In genomic region chr13:45722885-45723284, GRCm38 (mm10) we compare ENCODE assay signal across 21 mouse cellular contexts.
DNase-seq lines count a peak whose midpoint lies in the region; ATAC-seq and TF ChIP-seq lines count a peak whose summit lies in the region.
"Had no signal": no experiment of that assay in that cellular context is flagged by ENCODE, and none has a peak within 500 bp of the region (broad histone marks: within the 10 kb centered on the region; RNA-seq: fewer than 3 reads in every experiment).

No protein-coding gene starts in this region.

- H3K27ac ChIP-seq in left cerebral cortex, adult 2 months, result peak overlapping the region; percentile 59

- no peak overlapping the region for H3K4me3 ChIP-seq in left cerebral cortex, adult 2 months

- no peak for TF ChIP-seq CTCF in left cerebral cortex, adult 2 months (IDR thresholded peaks at IDR 0.05)

- DNase-seq in frontal cortex, postnatal 10 days (ENCODE audit: low spot score in 2 of 2), result no peak
- DNase-seq in heart, adult 11 months, result peak; percentile 42
- no peak for DNase-seq in heart, adult 18-20 months
- no peak for DNase-seq in left cerebral cortex, adult 2 months (ENCODE audit: extremely low spot score in 1 of 2, low spot score in 2 of 2)
- DNase-seq in left cerebral cortex, adult 8-10 months (ENCODE audit: low spot score in 2 of 2), result no peak
- DNase-seq in brain, adult 2 months (ENCODE audit: low read depth, low spot score), result peak; percentile 58
- DNase-seq in thymus, postnatal 25 days, result no peak
- DNase-seq: adrenal gland, adult 2 months; adrenal gland, adult 8-10 months; adrenal gland, postnatal 10 days; adrenal gland, postnatal 14 days; adrenal gland, postnatal 25 days; adrenal gland, postnatal 36 days; B cell, adult 2 months; cerebellum, adult 11 months; cerebellum, adult 11-12 months; cerebellum, adult 18-20 months had no signal

- intact Hi-C loops in left cerebral cortex, adult 2 months (cut with DNase I), result no loop called here

- ATAC-seq in frontal cortex, adult (ENCODE audit: low TSS enrichment), result peak; percentile 48; the same call in 1 of the 2 replicates
- ATAC-seq: activated CD4-positive, CD25-positive, alpha-beta regulatory T cell, adult 4 months; CD4-positive, CD25-positive, alpha-beta regulatory T cell, adult 4 months; Patski had no signal

Comparison
In these comparisons a context has a peak if more than half of its experiments do, and no peak if none do; other contexts are left out.
1. DNase-seq: peak in heart, adult 11 months (single experiment) and brain, adult 2 months (single experiment); none in frontal cortex, postnatal 10 days (0 of 2), heart, adult 18-20 months (0 of 2), left cerebral cortex, adult 2 months (0 of 2), left cerebral cortex, adult 8-10 months (0 of 2) and thymus, postnatal 25 days (single experiment).